Mouse (Mus musculus) frontal cortex, postnatal 36 days (tissue): ENCODE measurements around the gene 4931440F15Rik.
"Not testable (repeated sequence)": the region's sequence is repeated elsewhere in the genome, so short reads cannot be mapped to it uniquely, and the experiment has no call there.

Experiments
- DNase-seq, 2 experiments: peaks; one replicate each; pipeline ENCODE4 v3.0.0; 2022; ENCODE audit warnings: low spot score in 2 of 2

4931440F15Rik gene

DNA sequence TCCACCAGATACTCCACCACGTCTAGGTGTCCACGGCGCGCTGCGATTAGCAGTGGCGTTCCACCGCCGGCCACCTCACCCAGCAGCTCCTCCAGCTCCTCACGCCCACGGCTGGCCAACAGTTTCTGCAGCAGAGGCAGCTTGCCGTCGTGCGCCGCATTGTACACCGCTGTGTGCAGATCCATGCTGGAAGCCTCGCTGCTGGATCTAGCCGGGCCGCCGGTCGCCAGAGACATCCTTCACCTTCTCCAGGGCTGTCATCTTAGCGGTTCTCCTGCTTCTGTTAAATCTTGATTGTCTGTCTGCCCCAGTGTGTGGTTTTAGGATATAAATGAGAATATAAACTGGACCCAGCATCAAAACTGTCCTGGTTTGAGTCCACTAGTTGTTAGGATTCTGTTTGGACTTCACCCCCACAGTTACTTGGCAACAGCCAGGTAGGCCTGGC lies at the start of gene 4931440F15Rik:
4931440F15Rik (minus strand) TSS at position 398 of the 448 bp plus-strand sequence.
- not testable (repeated sequence) for DNase-seq

- not testable (repeated sequence) for DNase-seq
These were observed 49.3 kb upstream of the 4931440F15Rik start for GRCm38 (mm10) chr11:29874781-29875180.

GRCm38 (mm10) chr11:29870174-29870573 lies 44.7 kb upstream of the 4931440F15Rik start:
- DNase-seq, result no peak

DNA sequence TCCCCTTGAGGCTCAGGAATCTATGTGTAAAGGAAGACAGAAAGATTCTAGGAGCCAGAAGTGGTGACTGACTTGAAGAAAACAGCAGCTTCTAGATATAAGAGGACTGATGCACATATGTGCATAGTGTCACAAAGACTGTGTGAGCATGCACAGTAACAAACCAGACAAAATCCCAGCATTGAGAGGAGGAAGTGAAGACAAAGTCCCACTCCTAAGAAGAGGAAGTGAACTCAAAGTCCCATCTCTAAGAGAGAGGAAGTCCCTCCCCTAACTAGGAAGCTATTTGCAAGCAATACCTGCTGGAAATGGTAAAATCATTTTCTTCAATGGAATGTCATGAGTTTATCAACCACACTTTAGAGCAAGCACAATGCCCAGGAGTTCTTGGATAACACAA lies 38.8 kb upstream of the 4931440F15Rik start:
- DNase-seq, result no peak

GRCm38 (mm10) chr11:29861750-29862397 lies 36.4 kb upstream of the 4931440F15Rik start:
- peak; percentile 39 to 56 for DNase-seq

GRCm38 (mm10) chr11:29861040-29861439 lies 35.6 kb upstream of the 4931440F15Rik start:
- DNase-seq, result no peak

DNA sequence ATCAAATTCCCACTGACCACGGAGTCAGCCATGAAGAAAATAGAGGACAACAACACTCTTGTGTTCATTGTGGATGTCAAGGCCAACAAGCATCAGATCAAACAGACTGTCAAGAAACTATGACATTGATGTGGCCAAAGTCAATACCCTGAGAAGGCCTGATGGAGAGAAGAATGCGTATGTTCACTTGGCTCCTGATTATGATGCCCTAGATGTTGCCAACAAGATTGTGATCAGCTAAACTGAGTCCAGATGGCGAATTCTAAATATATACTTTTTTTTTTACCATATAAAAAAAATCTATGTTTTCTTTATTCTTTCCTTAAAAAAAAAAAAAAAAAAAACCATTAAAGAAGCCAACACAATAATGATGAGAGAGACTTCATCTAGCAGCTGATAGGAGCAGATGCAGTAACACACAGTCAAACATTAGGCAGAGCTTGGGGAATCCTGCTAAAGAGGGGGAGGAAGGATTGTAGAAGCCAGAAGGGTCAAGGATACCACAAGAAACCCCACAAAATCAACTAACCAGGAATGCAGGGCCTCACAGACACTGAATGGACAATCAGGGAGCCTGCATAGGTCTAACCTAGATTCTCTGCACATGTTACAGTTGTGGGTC lies 15.2 kb upstream of the 4931440F15Rik start:
- no peak for DNase-seq

DNA sequence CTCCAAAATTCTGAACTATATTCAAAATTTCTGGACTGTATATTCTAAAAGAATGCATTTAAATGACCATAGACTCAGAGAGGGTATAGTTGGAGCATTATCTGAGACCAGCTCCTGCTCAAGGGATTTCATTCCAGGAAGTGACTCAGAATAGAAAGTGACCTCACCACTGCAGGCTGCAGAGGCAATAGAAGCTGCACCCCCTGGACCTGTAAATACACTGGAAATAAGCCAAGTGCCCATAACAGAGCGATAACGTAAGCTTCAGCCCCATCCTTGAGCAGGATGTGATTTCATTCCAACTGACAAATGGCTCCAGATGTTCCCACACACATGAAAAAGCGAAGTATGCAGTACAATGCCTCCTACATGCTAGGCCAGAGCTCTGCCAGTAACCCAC lies 14.3 kb upstream of the 4931440F15Rik start:
- no peak for DNase-seq

- no peak for DNase-seq
These were observed 11.6 kb upstream of the 4931440F15Rik start for GRCm38 (mm10) chr11:29837066-29837465.

- DNase-seq, result no peak
These were observed 2.3 kb upstream of the 4931440F15Rik start for GRCm38 (mm10) chr11:29827729-29828128.

GRCm38 (mm10) chr11:29826001-29826400 lies 533 bp upstream of the 4931440F15Rik start:
- no peak for DNase-seq

DNA sequence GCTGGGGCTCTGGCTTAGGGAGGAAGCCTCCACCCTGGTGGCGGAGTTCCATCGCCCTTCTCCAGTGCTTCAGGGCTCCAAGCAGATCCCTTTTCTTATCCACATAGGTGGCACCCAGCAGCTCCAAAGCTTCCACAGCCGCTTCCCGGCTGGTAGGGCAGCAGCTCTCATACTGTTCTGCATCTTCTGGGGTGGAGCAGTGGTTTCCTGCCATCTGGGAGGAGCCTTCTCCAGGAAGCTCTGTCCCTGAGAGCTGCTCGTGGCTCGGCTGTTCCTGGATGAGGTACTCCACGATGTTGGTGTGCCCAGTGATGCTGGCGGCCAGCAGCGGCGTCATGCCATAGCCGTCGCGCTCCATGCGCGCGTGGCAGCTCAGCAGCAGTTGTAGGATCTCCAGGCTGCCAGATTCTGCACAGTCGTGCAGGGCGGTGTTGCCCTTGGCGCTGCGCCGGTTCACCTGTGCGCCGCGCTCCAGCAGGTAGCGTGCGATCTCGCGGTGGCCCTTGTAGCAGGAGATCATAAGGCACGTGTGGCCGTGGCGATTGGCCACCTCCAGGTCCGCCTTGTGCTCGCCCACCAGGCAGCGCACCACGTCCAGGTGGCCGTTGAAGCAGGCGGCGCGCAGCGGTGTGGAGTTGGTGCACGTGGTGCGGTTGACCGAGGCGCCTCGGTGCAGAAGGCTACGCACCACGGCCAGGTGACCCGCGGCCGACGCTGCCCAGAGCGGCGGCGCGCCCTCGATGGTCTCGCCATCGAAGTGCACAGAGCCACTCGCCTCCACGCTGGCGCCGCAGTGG lies 796 bp downstream of the 4931440F15Rik start:
- not testable (repeated sequence) for DNase-seq

DNA sequence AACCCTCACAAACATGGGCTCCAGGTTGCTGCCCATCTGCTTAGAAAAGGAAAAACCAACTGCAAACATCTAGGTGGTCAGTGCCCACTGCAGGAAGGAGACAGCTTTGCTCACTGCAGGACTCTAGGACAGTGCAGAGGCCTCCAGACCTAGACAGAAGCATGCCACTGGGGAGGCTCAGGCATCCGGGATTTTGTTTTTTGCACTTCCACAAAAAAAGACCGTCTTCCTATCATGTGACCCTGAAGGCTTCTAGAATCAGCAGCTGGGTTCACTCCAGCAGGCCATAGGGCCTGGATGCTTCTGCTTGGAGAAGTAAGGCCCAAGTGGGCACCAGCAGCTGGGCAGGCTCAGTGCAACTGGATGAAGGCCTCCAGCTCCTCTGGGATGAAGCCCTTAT lies 2.3 kb downstream of the 4931440F15Rik start:
- DNase-seq, result no peak

GRCm38 (mm10) chr11:29815670-29816069 lies 9.8 kb downstream of the 4931440F15Rik start:
- DNase-seq, result no peak

GRCm38 (mm10) chr11:29815261-29815660 lies 10.2 kb downstream of the 4931440F15Rik start:
- DNase-seq, result no peak

DNA sequence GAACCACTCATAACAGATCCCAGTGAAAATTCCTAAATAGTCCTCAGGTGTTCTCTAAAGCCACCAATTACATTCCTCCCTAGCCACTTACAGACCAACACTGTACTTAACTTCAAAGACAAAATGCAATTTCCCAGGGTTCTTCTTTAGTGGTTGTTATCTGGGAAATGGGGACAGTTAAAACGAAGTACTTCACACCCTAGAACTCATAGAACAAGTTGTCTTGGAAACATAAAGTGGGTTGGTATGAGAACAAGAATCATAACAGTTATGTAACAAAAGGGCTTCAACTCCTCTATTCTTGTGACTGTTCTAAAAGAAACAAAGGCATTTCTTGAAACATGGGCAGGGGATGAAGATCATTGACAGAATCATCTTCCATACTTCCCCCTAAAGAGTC lies 12.2 kb downstream of the 4931440F15Rik start:
- DNase-seq, result no peak

DNA sequence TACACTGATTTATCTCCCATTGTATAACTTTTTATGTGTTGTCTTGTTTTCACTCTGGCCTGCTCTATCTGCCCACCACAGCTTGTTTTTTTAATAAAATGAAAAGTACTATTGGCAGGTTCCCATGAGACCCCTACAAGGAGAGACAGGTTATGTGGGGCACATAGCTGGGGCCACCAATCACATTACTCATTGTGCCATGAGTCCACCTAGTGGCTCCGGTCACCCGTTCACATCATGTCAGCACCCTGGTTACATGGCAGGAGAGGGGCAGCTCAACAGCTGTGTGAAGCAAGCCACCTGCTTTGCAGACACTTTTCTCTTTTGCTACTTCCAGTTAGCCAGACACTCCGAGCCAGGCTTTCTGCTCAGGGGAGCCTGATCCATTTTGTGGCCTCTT lies 13.0 kb downstream of the 4931440F15Rik start:
- no peak for DNase-seq

DNA sequence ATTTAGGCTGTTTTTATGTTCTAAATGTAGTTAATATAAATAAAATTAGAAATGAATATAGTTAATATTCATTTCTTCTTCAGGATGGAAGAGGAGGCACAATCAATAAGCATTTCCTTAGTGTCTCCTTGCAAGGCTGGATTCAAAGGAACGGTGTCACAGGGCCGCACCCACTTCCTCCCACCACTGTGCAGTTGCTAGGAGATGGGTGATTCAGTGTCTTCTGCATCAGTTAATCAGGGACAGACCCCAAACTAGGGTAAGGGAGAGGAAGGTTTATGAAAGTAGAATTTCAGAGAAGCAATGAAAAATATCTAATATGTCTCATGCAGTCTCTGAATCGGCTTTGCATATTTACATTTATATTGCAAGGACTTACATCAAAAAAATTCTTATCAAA lies 15.1 kb downstream of the 4931440F15Rik start:
- no peak for DNase-seq

GRCm38 (mm10) chr11:29808981-29809589 lies 16.4 kb downstream of the 4931440F15Rik start:
- DNase-seq, result no peak

DNA sequence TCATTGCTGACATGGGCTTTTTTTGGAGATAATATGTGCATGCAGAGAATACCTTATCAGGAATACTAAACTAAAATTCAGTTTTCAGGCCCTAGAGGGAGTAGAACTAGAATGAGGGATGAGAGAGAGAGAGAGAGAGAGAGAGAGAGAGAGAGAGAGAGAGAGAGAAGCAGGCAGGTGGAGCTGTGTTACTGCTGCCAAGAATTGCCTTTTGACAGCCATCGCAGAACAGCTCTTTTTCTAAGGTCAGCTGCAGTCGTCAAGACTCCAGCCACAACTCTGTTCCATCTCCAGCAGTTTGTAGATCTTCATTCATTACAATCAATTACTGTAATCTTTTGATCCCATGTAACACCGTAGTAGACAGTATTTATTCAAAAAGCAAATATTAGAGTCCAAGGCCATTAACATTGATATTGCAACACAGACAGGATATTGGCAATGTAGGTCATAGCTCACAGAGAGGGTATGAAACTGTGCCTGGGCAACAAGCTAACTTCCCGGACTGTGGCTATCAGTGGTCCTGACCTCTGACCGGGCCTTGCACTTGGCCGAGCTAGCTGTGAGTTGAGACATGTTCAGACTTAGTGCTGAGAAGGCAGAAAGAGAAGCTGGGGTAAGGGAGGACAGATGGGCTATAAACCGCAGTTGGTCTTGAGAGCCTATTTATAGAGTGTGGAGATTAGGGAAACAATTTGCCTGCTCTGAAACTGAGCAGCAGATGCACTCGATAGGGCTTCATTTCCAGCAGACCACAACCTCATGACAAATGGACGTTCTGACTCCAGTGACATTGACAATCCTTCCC lies 17.1 kb downstream of the 4931440F15Rik start:
- peak in 1 of 2 experiments; percentile 56 for DNase-seq

DNA sequence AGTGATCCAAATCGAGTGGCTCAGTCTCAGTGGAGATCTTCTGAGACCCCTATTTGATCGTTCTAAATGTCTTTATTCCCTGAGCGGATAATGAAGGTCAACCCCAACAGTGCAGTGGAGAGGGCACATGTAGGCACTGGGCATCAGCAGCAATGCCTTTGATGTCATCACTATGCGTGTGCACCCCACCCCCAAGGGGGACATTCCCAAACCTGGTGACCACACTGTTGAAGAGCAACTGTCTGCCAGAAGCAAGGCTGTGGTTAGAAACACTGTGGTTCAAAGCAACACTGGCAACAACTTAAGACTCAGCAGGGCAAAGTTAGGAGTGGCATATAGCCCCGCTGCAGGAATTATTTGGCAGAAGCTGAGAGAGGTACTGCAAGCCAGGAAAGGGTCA lies 18.1 kb downstream of the 4931440F15Rik start:
- DNase-seq, result no peak
